Mouse (Mus musculus): Measurements from ENCODE around the gene Chac1.

Chac1 gene

GRCm38 (mm10) chr2:119377286-119377685 is 26.3 kb downstream of the Chac1 start:
- DNase-seq (ENCODE audit: low read depth, low spot score): no peak

GRCm38 (mm10) chr2:119377826-119378225 is 26.8 kb downstream of the Chac1 start:
- DNase-seq (ENCODE audit: low read depth, low spot score): no peak

- no peak for DNase-seq (ENCODE audit: low read depth, low spot score)
Measured at GRCm38 (mm10) chr2:119379455-119379854, 28.4 kb downstream of the Chac1 start.

- DNase-seq (ENCODE audit: low read depth, low spot score): no peak
Measured at GRCm38 (mm10) chr2:119388266-119388665, 37.2 kb downstream of the Chac1 start.

GRCm38 (mm10) chr2:119389992-119390391 is 39.0 kb downstream of the Chac1 start:
- DNase-seq (ENCODE audit: low read depth, low spot score): no peak

- no peak for DNase-seq (ENCODE audit: low read depth, low spot score)
Measured at GRCm38 (mm10) chr2:119398252-119398651, 47.2 kb downstream of the Chac1 start.

GRCm38 (mm10) chr2:119398665-119399064 is 47.6 kb downstream of the Chac1 start:
- DNase-seq (ENCODE audit: low read depth, low spot score): no peak

- no peak for DNase-seq (ENCODE audit: low read depth, low spot score)
Measured at GRCm38 (mm10) chr2:119399313-119399712, 48.3 kb downstream of the Chac1 start.
